Mouse (Mus musculus): ENCODE data around the gene Vmn1r126. TPM values are rescaled to one million over a fixed set of nuclear protein-coding genes. Genes with fewer than 3 reads are reported as not detected.
"Not testable (repeated sequence)": the region's sequence is repeated elsewhere in the genome, so short reads cannot be mapped to it uniquely, and the experiment has no call there.

Gene Vmn1r126
- total RNA-seq (2014; rRNA removed) (not detected in 2 replicates), polyA plus RNA-seq (2015; fragmentation: Nextera tagmentation; extraction: Ambion mirVana) (not detected in 2 replicates)

DNA sequence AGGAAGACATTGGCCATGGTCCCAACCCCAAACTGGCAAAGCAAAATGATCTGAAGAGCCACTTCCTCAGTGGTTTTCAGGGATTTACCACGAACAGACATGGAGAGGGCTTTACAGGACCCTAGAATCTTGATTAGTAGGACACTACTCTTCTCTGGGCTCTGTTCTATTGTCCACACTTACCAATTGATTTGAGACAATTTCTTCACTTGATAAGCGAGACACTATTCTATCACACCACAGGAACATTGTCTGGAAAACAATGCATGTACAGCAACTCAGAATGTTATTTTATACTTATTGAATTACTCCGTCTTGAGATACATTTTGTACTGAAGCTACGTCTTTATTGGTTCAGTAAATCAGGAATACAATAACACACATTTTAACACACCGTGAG, at the start of gene Vmn1r126:
TSS of gene Vmn1r126 (minus strand) at position 101 of the 400 bp plus-strand sequence.
- H3K4me2 ChIP-seq (ENCODE audit: low read depth); H3K4me3 ChIP-seq (ENCODE audit: low read depth, low read length); H3K27ac ChIP-seq (ENCODE audit: low read depth, low read length); H3K9ac ChIP-seq; H3K9me3 ChIP-seq (ENCODE audit: low read length); H3K4me1 ChIP-seq (ENCODE audit: insufficient read depth); DNase-seq; H3K27me3 ChIP-seq (ENCODE audit: insufficient read depth, low read length); ATAC-seq; H3K36me3 ChIP-seq (ENCODE audit: insufficient read depth): not testable (repeated sequence)
- WGBS: no CpG with 5 or more reads among the region's 5 CpGs

DNA sequence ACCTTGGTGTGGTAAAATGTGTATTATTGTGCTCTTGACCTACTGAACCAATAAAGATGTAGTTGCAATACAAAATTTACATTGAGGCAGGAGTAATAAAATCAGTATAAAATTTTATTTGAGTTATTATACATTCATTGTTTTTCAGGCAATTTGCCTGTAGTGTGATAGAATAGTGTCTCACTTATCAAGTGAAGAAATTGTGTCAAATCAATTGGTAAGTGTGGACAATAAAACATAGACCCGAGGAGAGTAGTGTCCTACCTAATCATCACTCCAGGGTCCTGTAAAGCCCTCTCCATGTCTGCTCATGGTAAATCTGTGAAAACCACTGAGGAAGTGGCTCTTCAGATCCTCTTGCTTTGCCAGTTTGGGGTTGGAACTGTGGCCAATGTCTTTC, 47.8 kb upstream of the Vmn1r126 start, which contains the start of gene Vmn1r128:
TSS of gene Vmn1r128 (plus strand) at position 301 of the 400 bp plus-strand sequence.
- 85% methylated on average over 1 of the region's 1 CpGs for WGBS
- DNase-seq; H3K27ac ChIP-seq (ENCODE audit: low read depth, low read length); H3K27me3 ChIP-seq (ENCODE audit: insufficient read depth, low read length); H3K36me3 ChIP-seq (ENCODE audit: insufficient read depth); H3K9ac ChIP-seq; ATAC-seq; H3K4me2 ChIP-seq (ENCODE audit: low read depth); H3K9me3 ChIP-seq (ENCODE audit: low read length); H3K4me3 ChIP-seq (ENCODE audit: low read depth, low read length); H3K4me1 ChIP-seq (ENCODE audit: insufficient read depth): not testable (repeated sequence)

DNA sequence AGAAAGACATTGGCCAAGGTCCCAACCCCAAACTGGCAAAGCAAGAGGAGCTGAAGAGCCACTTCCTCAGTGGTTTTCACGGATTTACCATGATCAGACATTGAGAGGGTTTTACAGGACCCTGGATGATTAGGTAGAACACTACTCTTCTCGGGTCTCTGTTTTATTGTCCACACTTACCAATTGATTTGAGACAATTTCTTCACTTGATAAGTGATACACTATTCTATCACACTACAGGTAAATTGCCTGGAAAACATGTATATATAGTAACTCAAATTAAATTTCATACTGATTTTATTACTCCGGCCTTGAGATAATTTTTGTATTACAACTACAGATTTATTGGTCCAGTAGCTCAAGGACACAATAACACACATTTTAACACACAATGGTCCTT, 18.5 kb upstream of the Vmn1r126 start, which contains the start of gene Vmn1r127:
TSS of gene Vmn1r127 (minus strand) at position 101 of the 400 bp plus-strand sequence.
- not testable (repeated sequence) for H3K4me3 ChIP-seq (ENCODE audit: low read depth, low read length); H3K4me2 ChIP-seq (ENCODE audit: low read depth); H3K9ac ChIP-seq; H3K27ac ChIP-seq (ENCODE audit: low read depth, low read length); H3K9me3 ChIP-seq (ENCODE audit: low read length); H3K36me3 ChIP-seq (ENCODE audit: insufficient read depth); H3K4me1 ChIP-seq (ENCODE audit: insufficient read depth); ATAC-seq; DNase-seq; H3K27me3 ChIP-seq (ENCODE audit: insufficient read depth, low read length)
- WGBS: no CpG with 5 or more reads among the region's 3 CpGs

DNA sequence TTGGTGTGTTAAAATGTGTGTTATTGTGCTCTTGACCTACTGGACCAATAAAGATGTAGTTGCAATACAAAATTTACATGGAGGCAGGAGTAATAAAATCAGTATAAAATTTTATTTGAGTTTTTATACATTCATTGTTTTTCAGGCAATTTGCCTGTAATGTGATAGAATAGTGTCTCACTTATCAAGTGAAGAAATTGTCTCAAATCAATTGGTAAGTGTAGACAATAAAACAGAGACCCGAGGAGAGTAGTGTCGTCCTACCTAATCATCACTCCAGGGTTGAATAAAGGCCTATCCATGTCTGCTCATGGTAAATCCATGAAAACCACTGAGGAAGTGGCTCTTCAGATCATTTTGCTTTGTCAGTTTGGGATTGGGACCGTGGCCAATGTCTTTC, 29.4 kb downstream of the Vmn1r126 start, which contains the start of gene Vmn1r125:
TSS of gene Vmn1r125 (plus strand) at position 301 of the 400 bp plus-strand sequence.
- not testable (repeated sequence) for ATAC-seq; H3K27me3 ChIP-seq (ENCODE audit: insufficient read depth, low read length); DNase-seq; H3K4me2 ChIP-seq (ENCODE audit: low read depth); H3K9me3 ChIP-seq (ENCODE audit: low read length); H3K4me1 ChIP-seq (ENCODE audit: insufficient read depth); H3K27ac ChIP-seq (ENCODE audit: low read depth, low read length); H3K9ac ChIP-seq; H3K36me3 ChIP-seq (ENCODE audit: insufficient read depth); H3K4me3 ChIP-seq (ENCODE audit: low read depth, low read length)
- 65% methylated on average over 3 of the region's 3 CpGs for whole genome bisulfite sequencing

DNA sequence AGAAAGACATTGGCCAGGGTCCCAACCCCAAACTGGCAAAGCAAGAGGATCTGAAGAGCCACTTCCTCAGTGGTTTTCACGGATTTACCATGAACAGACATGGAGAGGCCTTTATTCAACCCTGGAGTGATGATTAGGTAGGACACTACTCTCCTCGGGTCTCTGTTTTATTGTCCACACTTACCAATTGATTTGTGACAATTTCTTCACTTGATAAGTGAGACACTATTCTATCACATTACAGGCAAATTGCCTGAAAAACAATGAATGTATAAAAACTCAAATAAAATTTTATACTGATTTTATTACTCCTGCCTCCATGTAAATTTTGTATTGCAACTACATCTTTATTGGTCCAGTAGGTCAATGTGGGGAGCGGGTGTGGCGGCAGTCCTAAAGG, 40.8 kb downstream of the Vmn1r126 start, which contains the start of gene Vmn1r124:
TSS of gene Vmn1r124 (minus strand) at position 101 of the 400 bp plus-strand sequence.
- H3K9ac ChIP-seq; H3K36me3 ChIP-seq (ENCODE audit: insufficient read depth); ATAC-seq; H3K4me2 ChIP-seq (ENCODE audit: low read depth); DNase-seq; H3K27me3 ChIP-seq (ENCODE audit: insufficient read depth, low read length); H3K4me3 ChIP-seq (ENCODE audit: low read depth, low read length); H3K9me3 ChIP-seq (ENCODE audit: low read length); H3K4me1 ChIP-seq (ENCODE audit: insufficient read depth); H3K27ac ChIP-seq (ENCODE audit: low read depth, low read length): not testable (repeated sequence)
- WGBS: 75% methylated on average over 4 of the region's 4 CpGs

Other genes starting within 250 kb of the Vmn1r126 start
- gene Vmn1r120, start 247.7 kb downstream of the Vmn1r126 start, total RNA-seq (2014; rRNA removed): not detected in 2 replicates
- gene Vmn1r120, start 247.7 kb downstream of the Vmn1r126 start, polyA plus RNA-seq (2015; fragmentation: Nextera tagmentation; extraction: Ambion mirVana): not detected in 2 replicates
- gene Vmn1r121, start 203.0 kb downstream of the Vmn1r126 start, total RNA-seq (2014; rRNA removed): not detected in 2 replicates
- gene Vmn1r121, start 203.0 kb downstream of the Vmn1r126 start, polyA plus RNA-seq (2015; fragmentation: Nextera tagmentation; extraction: Ambion mirVana): not detected in 2 replicates
- not detected in 2 replicates for gene Vmn1r122, start 167.3 kb downstream of the Vmn1r126 start, total RNA-seq (2014; rRNA removed)
- gene Vmn1r122, start 167.3 kb downstream of the Vmn1r126 start, polyA plus RNA-seq (2015; fragmentation: Nextera tagmentation; extraction: Ambion mirVana): not detected in 2 replicates
- gene Vmn1r123, start 139.3 kb downstream of the Vmn1r126 start, total RNA-seq (2014; rRNA removed): not detected in 2 replicates
- not detected in 2 replicates for gene Vmn1r123, start 139.3 kb downstream of the Vmn1r126 start, polyA plus RNA-seq (2015; fragmentation: Nextera tagmentation; extraction: Ambion mirVana)
- gene Gm5157, start 111.0 kb downstream of the Vmn1r126 start, total RNA-seq (2014; rRNA removed): not detected in 2 replicates
- not detected in 2 replicates for gene Gm5157, start 111.0 kb downstream of the Vmn1r126 start, polyA plus RNA-seq (2015; fragmentation: Nextera tagmentation; extraction: Ambion mirVana)
- not detected in 2 replicates for gene Vmn1r124, start 40.9 kb downstream of the Vmn1r126 start, total RNA-seq (2014; rRNA removed)
- not detected in 2 replicates for gene Vmn1r124, start 40.9 kb downstream of the Vmn1r126 start, polyA plus RNA-seq (2015; fragmentation: Nextera tagmentation; extraction: Ambion mirVana)
- not detected in 2 replicates for gene Vmn1r125, start 29.3 kb downstream of the Vmn1r126 start, total RNA-seq (2014; rRNA removed)
- not detected in 2 replicates for gene Vmn1r125, start 29.3 kb downstream of the Vmn1r126 start, polyA plus RNA-seq (2015; fragmentation: Nextera tagmentation; extraction: Ambion mirVana)
- gene Vmn1r127, start 18.4 kb upstream of the Vmn1r126 start, total RNA-seq (2014; rRNA removed): not detected in 2 replicates
- not detected in 2 replicates for gene Vmn1r127, start 18.4 kb upstream of the Vmn1r126 start, polyA plus RNA-seq (2015; fragmentation: Nextera tagmentation; extraction: Ambion mirVana)
- not detected in 2 replicates for gene Vmn1r128, start 47.9 kb upstream of the Vmn1r126 start, total RNA-seq (2014; rRNA removed)
- not detected in 2 replicates for gene Vmn1r128, start 47.9 kb upstream of the Vmn1r126 start, polyA plus RNA-seq (2015; fragmentation: Nextera tagmentation; extraction: Ambion mirVana)
- gene Vmn1r129, start 59.8 kb upstream of the Vmn1r126 start, total RNA-seq (2014; rRNA removed): not detected in 2 replicates
- not detected in 2 replicates for gene Vmn1r129, start 59.8 kb upstream of the Vmn1r126 start, polyA plus RNA-seq (2015; fragmentation: Nextera tagmentation; extraction: Ambion mirVana)
- gene Gm6882, start 131.3 kb upstream of the Vmn1r126 start, total RNA-seq (2014; rRNA removed): not detected in 2 replicates
- gene Gm6882, start 131.3 kb upstream of the Vmn1r126 start, polyA plus RNA-seq (2015; fragmentation: Nextera tagmentation; extraction: Ambion mirVana): not detected in 2 replicates
- gene Vmn1r130, start 210.3 kb upstream of the Vmn1r126 start, total RNA-seq (2014; rRNA removed): not detected in 2 replicates
- gene Vmn1r130, start 210.3 kb upstream of the Vmn1r126 start, polyA plus RNA-seq (2015; fragmentation: Nextera tagmentation; extraction: Ambion mirVana): not detected in 2 replicates
- gene Vmn1r131, start 244.6 kb upstream of the Vmn1r126 start, total RNA-seq (2014; rRNA removed): not detected in 2 replicates
- gene Vmn1r131, start 244.6 kb upstream of the Vmn1r126 start, polyA plus RNA-seq (2015; fragmentation: Nextera tagmentation; extraction: Ambion mirVana): not detected in 2 replicates